Mouse (Mus musculus): ENCODE measurements around the gene Cpm.
A peak's percentile ranks its signal among the peaks of the same experiment; 100 is the strongest.

The Cpm gene

GRCm38 (mm10) chr10:117678357-117678756 is 49.1 kb downstream of the Cpm start:
- DNase-seq, result no peak

GRCm38 (mm10) chr10:117679029-117679686 is 49.9 kb downstream of the Cpm start:
- DNase-seq, result no peak

- DNase-seq, result no peak
Observed at GRCm38 (mm10) chr10:117679963-117680473, 50.7 kb downstream of the Cpm start.

- DNase-seq, result no peak
Observed at GRCm38 (mm10) chr10:117680868-117681513, 51.7 kb downstream of the Cpm start.

- DNase-seq, result no peak
Observed at GRCm38 (mm10) chr10:117681543-117681942, 52.2 kb downstream of the Cpm start.

- peak; percentile 30 for DNase-seq
Observed at GRCm38 (mm10) chr10:117681999-117682857, 52.9 kb downstream of the Cpm start.

GRCm38 (mm10) chr10:117682858-117683733 is 53.8 kb downstream of the Cpm start:
- no peak for DNase-seq

- no peak for DNase-seq
Observed at GRCm38 (mm10) chr10:117683734-117684037, 54.4 kb downstream of the Cpm start.

GRCm38 (mm10) chr10:117684298-117685170 is 55.2 kb downstream of the Cpm start:
- no peak for DNase-seq

- no peak for DNase-seq
Observed at GRCm38 (mm10) chr10:117685171-117685848, 56.0 kb downstream of the Cpm start.

- no peak for DNase-seq
Observed at GRCm38 (mm10) chr10:117685849-117686591, 56.7 kb downstream of the Cpm start.

GRCm38 (mm10) chr10:117687018-117687417 is 57.7 kb downstream of the Cpm start:
- no peak for DNase-seq

- no peak for DNase-seq
Observed at GRCm38 (mm10) chr10:117687577-117687976, 58.3 kb downstream of the Cpm start.

- DNase-seq, result no peak
Observed at GRCm38 (mm10) chr10:117688204-117689151, 59.2 kb downstream of the Cpm start.

- DNase-seq, result no peak
Observed at GRCm38 (mm10) chr10:117689297-117690100, 60.2 kb downstream of the Cpm start.

- no peak for DNase-seq
Observed at GRCm38 (mm10) chr10:117690101-117690352, 60.7 kb downstream of the Cpm start.

GRCm38 (mm10) chr10:117690770-117691296 is 61.5 kb downstream of the Cpm start:
- DNase-seq, result no peak

- no peak for DNase-seq
Observed at GRCm38 (mm10) chr10:117691389-117691968, 62.2 kb downstream of the Cpm start.

All from kidney, adult 11 months (tissue).